Mouse (Mus musculus) thymus, adult 18-20 months (tissue): ENCODE measurements around the gene Fez1.

Experiments
- DNase-seq, 2 experiments: peaks; one replicate each; pipeline ENCODE4 v3.0.0; 2022; ENCODE audit warnings: mixed read lengths in 2 of 2

Gene Fez1

DNA sequence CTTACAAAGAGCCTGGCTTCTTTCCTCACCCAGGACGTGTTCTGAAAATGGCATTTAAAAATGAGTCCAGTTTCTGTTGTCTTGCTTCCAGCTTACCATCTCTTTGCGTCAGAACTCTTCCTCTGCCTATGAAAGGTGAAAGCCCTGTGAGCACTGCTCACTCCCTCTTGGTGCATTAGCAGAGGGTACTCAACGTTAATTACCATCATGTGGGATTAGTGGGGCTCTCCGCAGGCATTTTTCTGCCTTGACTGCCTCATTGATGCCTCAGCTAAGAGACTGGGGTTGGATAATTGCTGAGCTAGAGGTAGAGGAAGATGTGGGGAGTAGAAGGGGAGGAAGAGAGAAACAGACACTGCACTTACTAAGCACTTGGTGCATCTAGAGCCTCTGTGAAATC, 24.7 kb downstream of the Fez1 start:
- no peak for DNase-seq

GRCm38 (mm10) chr9:36848661-36849060, 27.0 kb downstream of the Fez1 start:
- DNase-seq, result no peak

- DNase-seq, result no peak
Measured at GRCm38 (mm10) chr9:36850091-36850490, 28.4 kb downstream of the Fez1 start.

- DNase-seq, result no peak
Measured at GRCm38 (mm10) chr9:36852175-36852574, 30.5 kb downstream of the Fez1 start.

DNA sequence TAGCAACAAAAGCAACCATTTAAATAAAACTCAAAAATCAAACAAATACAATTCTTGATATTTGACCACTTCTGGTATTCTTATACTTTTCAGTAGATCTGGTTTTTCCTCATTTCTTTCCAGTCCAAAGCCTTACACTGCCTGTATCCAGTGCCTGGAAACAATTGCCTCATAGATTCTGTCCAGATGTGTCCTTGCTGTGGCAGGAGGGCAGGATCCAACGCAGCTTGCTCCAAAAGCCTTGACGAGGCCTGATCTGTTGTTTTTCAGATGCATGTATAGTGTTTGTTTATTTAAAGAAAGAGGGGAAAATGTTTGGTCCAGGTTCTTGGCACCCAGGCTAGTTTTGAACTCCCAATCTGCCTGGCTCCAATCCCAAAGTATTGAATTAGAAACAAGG, 34.7 kb downstream of the Fez1 start:
- DNase-seq, result no peak

DNA sequence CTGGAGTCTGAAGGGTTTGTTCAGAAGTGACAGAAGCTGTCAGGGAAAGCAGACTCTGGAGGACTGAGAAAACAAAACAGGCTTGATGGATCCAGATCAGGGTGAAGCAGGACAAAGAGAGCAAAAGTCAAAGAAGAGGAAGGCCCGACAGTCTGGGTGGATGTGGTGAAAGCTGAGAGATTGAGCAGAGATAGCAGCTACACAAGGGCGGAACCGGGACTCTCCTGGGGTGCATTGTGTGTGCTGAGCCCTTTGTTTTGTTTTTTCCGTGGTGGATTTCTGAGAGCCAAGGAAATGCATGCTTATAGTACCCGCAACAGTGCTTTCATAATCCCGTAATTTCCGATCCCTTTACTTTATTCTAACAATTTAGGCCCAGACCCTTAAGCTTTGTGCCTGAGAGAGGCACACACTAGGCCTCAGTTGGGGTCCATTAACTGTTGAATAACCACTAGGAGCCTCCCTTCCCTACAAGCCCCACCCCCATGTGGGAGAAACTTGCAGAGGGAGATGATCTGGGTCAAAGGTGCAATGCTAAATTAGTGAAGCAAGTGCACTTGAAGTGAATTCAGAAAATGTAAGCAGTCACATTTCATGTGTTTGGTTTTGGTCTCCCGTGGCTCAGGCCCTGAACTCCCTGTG, 35.9 kb downstream of the Fez1 start:
- DNase-seq, result no peak

GRCm38 (mm10) chr9:36858677-36859076, 37.0 kb downstream of the Fez1 start:
- no peak for DNase-seq

DNA sequence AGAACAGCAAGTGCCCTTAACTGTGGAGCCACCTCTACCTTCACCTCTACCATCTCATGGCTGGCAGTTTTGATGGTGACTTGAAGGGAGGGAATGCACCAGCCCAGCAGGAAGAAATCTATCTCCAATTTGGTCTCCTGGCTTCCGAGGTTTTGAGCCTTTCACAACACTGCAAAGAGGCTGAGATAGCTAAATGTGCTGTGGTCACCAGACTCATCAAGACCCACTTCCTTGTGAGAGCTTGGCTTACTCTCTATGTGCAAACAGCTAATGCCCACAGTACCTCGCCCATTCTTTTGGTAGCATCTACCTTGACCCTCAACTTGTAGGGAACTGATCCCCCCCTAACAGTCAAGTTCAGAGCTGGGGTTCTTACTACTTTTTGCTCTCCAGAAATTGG, 40.9 kb downstream of the Fez1 start:
- DNase-seq, result no peak

- no peak for DNase-seq
Measured at GRCm38 (mm10) chr9:36863694-36864093, 42.0 kb downstream of the Fez1 start.

GRCm38 (mm10) chr9:36864862-36865813, 43.5 kb downstream of the Fez1 start:
- DNase-seq, result no peak

- no peak for DNase-seq
Measured at GRCm38 (mm10) chr9:36868662-36869061, 47.0 kb downstream of the Fez1 start.

DNA sequence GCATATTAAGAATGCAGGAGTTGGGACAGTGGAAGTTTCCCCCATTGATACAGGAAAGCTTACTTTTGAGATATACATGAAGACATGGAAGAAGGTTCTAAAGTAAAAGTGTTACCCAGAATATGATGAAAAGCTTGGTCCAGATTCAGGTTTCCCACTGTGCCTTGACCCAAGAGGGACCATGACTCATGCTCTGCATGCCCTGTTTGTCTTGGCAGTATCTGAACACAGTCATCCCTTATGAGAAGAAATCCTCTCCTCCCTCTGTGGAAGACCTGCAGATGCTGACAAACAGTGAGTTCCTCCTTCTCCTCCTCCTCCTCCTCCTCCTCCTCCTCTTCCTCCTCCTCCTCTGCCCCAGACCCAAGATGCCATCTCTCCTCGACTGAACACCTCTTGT, 48.6 kb downstream of the Fez1 start:
- no peak for DNase-seq

- DNase-seq, result no peak
Measured at GRCm38 (mm10) chr9:36873796-36874195, 52.1 kb downstream of the Fez1 start.

- no peak for DNase-seq
Measured at GRCm38 (mm10) chr9:36876313-36876712, 54.6 kb downstream of the Fez1 start.

- DNase-seq, result no peak
Measured at GRCm38 (mm10) chr9:36876787-36877186, 55.1 kb downstream of the Fez1 start.

DNA sequence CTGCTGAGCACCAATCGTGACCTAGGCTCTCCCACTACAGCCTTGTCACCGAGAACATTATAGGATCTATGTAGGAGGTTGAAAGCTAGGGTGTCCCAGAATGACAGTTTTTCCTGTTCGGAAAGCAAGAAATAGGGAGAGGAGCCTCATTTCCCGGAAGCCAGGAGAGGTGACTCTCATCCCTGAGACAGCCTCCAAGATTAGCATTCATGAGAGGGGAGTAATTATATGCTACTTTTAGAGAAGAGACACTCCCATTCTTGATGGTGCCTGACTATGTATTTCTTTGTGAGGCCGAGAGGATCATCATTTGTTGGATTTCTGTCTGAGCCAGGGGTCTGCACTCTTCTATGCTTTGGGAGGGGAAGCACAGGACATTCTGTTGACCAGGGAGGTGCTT, 60.0 kb downstream of the Fez1 start:
- DNase-seq, result no peak

DNA sequence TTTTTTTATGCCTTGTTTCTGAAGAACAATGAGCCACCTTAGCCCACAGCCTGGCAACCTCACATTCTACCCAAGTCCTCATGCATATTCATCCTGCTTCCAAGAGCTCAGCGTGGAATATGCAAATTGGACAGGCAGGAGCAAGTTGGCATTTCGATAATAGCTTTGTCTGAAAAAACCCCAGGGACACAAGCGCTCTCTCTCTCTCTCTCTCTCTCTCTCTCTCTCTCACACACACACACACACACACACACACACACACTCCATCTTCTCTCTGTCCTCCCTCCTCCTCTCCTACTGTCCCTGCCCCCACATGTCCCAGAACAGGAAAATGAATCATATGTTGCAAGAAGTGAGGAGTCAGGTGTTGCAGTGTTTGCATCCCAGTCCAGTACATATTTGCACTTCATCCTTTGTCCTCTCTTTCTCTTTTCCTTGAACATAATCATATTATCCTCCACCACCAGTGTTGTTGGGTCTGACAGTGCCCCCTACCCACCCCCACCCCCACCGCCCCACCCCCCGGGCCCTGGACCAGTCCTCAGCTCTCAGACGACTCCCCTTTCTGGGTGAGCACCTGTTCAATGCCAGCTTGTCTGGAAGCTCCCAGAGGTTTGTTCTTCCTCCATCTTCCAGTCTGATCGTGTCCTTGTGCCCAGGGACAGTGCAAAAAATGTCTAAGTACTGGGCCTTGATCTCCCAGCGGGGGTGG, 60.5 kb downstream of the Fez1 start:
- no peak for DNase-seq

DNA sequence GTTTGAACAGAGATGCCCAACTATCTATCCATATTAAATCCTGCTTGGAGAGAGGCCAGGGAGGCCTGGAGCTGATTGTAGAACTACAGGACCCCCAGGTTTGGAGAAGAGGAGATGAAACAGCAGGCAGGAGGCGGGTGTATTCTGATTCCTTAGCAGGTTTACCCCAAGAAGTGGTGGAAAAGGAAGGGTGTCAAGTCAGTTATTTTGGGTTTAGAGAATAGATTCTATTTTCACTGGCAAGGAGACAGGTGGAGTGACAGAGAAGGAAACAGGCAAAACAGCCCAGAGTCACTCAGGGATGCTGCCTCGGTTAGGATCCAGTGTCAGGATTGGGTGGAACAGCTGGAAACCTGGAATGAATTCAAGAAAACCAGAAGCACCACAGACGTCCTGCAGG, 61.9 kb downstream of the Fez1 start:
- DNase-seq, result no peak

- DNase-seq, result no peak
Measured at GRCm38 (mm10) chr9:36885237-36885636, 63.6 kb downstream of the Fez1 start.

- DNase-seq, result no peak
Measured at GRCm38 (mm10) chr9:36890552-36890951, 68.9 kb downstream of the Fez1 start.

- no peak for DNase-seq
Measured at GRCm38 (mm10) chr9:36893413-36893990, 71.8 kb downstream of the Fez1 start.

DNA sequence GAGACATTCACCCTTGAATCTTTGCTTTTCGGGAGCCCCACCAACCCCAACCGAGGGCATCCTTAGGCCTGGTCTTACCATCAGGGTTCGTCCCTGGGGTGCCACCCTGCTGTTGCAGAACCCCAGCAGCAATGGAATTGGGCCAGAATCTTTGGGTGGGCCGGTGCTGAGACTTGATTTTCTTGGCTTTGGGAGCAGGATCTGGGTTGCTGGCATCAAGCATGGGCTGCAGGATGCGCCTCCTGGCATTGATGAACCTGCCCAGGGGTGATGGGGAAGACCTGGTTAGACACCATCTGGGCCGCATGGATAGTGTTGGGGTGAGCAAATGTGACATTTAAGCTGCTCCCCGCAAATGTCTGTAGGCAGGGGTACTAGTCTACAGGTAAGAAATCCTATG, 72.6 kb downstream of the Fez1 start:
- no peak for DNase-seq

DNA sequence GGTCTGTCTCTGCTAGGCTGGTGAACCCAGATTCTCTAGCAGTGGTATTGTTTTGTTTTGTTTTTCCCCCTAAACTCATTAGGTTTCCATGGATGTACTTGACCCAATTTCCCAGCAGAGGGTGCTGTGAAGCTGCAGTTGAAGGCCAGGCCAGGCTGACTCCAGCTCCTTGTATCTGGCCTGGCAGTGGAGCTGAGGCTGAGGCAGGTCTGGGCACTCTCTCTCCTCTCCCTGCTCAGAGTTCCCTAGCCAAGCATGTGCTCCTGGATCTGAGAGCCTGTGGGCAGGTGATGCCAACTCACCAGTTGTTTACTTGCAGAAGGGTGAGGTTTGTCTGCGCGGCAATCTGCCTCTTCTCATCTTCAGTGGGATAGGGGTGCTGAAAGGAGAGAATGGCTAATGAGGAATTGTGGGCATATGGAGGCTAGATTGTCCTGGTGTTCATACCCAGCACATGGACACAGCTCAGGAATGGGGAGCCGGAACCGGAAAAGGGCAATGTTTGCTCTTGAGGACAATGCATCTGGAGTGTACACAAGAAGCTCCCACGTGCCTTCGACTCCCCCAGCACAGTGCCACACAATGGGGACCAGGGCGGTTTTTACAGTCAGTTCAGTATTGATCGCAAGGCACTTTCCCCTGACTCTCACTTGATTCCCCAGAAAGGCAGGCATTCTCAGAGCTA, 73.5 kb downstream of the Fez1 start:
- DNase-seq, result no peak
